Mouse (Mus musculus): ENCODE results near the gene Abca1. TPM values are rescaled to one million over a fixed set of nuclear protein-coding genes. Genes with fewer than 3 reads are reported as not detected.
A peak's percentile ranks its signal among the peaks of the same experiment; 100 is the strongest.

Gene Abca1
- polyA plus RNA-seq, 1 experiment from 2014 or later: 16.3 TPM

DNA sequence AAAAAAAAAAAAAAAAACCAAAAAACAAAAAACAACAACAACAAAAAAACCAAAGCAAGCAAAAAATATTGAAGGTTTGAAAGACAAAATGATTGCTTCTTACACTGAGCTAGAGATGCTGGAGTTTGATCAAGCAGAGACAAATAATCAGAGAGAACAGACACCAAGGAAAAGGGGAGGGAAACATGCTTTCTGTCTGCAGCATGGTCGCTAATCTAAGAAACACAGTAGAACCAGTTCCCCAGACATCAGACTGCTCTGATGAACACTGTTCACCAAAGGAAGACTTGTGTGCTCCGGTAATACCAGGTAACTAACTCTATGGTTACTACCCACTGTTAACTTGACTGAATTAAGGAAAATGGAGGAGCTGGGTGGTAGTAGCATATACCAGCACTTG lies 22.6 kb downstream of the Abca1 start:
- 65% methylated on average over 2 of the region's 2 CpGs for WGBS
- no peaks in the 10 kb centered on the region for H3K9me3 ChIP-seq (ENCODE audit: control insufficient read depth, low read length)
- H3K36me3 ChIP-seq (ENCODE audit: control insufficient read depth, insufficient read depth, low read length): no peaks in the 10 kb centered on the region
- no peak overlapping the region for H3K4me2 ChIP-seq
- DNase-seq (ENCODE audit: low spot score): no peak
- 0 out of 2 replicates have a peak, but pooled peaks have one; percentile 42 for ATAC-seq (replicated peaks; ENCODE audit: low FRiP score)
- no peak overlapping the region for H3K4me3 ChIP-seq (ENCODE audit: low read depth, low read length)
- no peak overlapping the region for H3K9ac ChIP-seq (ENCODE audit: low read depth, low read length)
- no peak overlapping the region for H3K27ac ChIP-seq (ENCODE audit: low read depth, low read length)
- H3K4me1 ChIP-seq (replicated peaks; ENCODE audit: control insufficient read depth, insufficient read depth, low read length): peaks cover 15% of the 10 kb centered on the region
- H3K27me3 ChIP-seq (replicated peaks; ENCODE audit: control insufficient read depth, insufficient read depth, low read length): 0 out of 2 replicates have a peak, but pooled peaks cover 2% of the 10 kb centered on the region

DNA sequence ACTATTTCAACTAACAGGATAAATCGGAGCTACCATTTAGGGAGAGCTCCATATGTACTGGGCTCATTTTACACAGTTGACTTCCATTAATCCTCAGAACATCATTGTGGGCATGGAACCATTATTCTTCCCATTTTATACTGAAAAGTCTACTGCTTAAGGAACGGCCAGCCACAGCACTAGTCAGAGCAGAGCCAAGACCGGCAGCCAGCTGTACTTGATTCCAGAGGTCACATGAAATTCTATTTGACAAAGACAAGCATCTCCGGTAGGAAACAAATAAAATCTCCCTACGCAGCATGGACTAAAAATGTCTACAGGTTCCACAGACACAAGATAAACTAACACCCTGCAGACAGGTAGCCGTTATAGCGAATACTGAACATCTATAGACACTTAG lies 24.9 kb downstream of the Abca1 start:
- Histone ChIP-seq H3K4me2 (peak overlapping the region; percentile 29), H3K4me1 (replicated peaks; ENCODE audit: control insufficient read depth, insufficient read depth, low read length) (peaks cover 23% of the 10 kb centered on the region), H3K4me3 (ENCODE audit: low read depth, low read length) (no peak overlapping the region), H3K36me3 (ENCODE audit: control insufficient read depth, insufficient read depth, low read length) (0 out of 2 replicates have a peak, but pooled peaks cover 2% of the 10 kb centered on the region), H3K27ac (ENCODE audit: low read depth, low read length) (no peak overlapping the region), H3K9me3 (ENCODE audit: control insufficient read depth, low read length) (no peaks in the 10 kb centered on the region), H3K27me3 (replicated peaks; ENCODE audit: control insufficient read depth, insufficient read depth, low read length) (no peaks in the 10 kb centered on the region), H3K9ac (ENCODE audit: low read depth, low read length) (no peak overlapping the region)
- DNase-seq (ENCODE audit: low spot score) (no peak), ATAC-seq (replicated peaks; ENCODE audit: low FRiP score) (no peak)
- WGBS: 71% methylated on average over 7 of the region's 7 CpGs

DNA sequence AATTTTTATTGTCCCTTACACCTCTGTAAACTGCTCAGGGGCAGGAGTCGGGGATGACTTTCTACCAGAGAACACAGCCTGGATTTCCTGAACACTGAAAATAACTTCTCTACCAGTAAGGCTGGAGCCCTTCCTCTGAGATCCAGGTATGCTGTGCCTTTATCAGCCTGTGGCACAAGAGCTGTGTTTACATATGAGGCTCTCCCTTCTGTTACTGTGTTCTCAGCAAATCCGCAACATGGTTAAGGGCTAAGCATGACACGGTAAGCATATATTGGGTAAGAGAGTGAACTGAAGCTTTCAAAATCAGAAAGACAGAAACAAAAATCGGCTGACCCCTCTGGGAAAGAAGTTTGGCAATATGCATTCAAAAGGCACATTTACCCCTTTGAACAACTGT lies 25.7 kb downstream of the Abca1 start:
- Histone ChIP-seq H3K27me3 (replicated peaks; ENCODE audit: control insufficient read depth, insufficient read depth, low read length) (no peaks in the 10 kb centered on the region), H3K27ac (ENCODE audit: low read depth, low read length) (no peak overlapping the region), H3K9ac (ENCODE audit: low read depth, low read length) (no peak overlapping the region), H3K36me3 (ENCODE audit: control insufficient read depth, insufficient read depth, low read length) (0 out of 2 replicates have a peak, but pooled peaks cover 4% of the 10 kb centered on the region), H3K4me3 (ENCODE audit: low read depth, low read length) (no peak overlapping the region), H3K4me1 (replicated peaks; ENCODE audit: control insufficient read depth, insufficient read depth, low read length) (peaks cover 21% of the 10 kb centered on the region), H3K9me3 (ENCODE audit: control insufficient read depth, low read length) (no peaks in the 10 kb centered on the region), H3K4me2 (no peak overlapping the region)
- DNase-seq (ENCODE audit: low spot score) (no peak), ATAC-seq (replicated peaks; ENCODE audit: low FRiP score) (no peak)
- 73% methylated on average over 4 of the region's 4 CpGs for WGBS

DNA sequence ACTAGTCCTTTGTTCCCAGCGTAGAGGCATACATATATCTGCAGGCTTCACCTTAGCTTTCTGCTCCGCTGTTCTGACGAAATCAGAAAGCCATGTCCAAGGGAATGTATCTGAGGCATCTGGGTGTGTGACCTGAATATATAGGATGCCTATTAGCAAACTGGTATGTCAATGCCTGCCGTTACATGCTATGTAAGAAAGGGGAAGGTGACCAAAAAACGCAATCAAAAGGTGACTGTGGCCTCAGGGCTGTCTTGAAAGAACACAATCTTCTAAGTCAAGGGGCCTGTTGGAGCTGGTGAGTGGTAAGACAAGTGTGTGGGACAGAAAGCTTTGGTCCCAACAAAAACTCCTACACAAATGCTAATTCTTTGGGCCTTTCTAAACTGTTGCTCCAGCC lies 28.2 kb downstream of the Abca1 start:
- Histone ChIP-seq H3K36me3 (ENCODE audit: control insufficient read depth, insufficient read depth, low read length) (peaks cover 8% of the 10 kb centered on the region; the same call in 1 of the 2 replicates), H3K27me3 (replicated peaks; ENCODE audit: control insufficient read depth, insufficient read depth, low read length) (no peaks in the 10 kb centered on the region), H3K4me1 (replicated peaks; ENCODE audit: control insufficient read depth, insufficient read depth, low read length) (peaks cover 8% of the 10 kb centered on the region), H3K9me3 (ENCODE audit: control insufficient read depth, low read length) (no peaks in the 10 kb centered on the region), H3K4me3 (ENCODE audit: low read depth, low read length) (no peak overlapping the region), H3K27ac (ENCODE audit: low read depth, low read length) (peak overlapping the region; percentile 39), H3K9ac (ENCODE audit: low read depth, low read length) (no peak overlapping the region), H3K4me2 (no peak overlapping the region)
- ATAC-seq (replicated peaks; ENCODE audit: low FRiP score): no peak; the same call in 1 of the 2 replicates
- DNase-seq (ENCODE audit: low spot score): no peak
- 71% methylated on average over 5 of the region's 5 CpGs for WGBS

DNA sequence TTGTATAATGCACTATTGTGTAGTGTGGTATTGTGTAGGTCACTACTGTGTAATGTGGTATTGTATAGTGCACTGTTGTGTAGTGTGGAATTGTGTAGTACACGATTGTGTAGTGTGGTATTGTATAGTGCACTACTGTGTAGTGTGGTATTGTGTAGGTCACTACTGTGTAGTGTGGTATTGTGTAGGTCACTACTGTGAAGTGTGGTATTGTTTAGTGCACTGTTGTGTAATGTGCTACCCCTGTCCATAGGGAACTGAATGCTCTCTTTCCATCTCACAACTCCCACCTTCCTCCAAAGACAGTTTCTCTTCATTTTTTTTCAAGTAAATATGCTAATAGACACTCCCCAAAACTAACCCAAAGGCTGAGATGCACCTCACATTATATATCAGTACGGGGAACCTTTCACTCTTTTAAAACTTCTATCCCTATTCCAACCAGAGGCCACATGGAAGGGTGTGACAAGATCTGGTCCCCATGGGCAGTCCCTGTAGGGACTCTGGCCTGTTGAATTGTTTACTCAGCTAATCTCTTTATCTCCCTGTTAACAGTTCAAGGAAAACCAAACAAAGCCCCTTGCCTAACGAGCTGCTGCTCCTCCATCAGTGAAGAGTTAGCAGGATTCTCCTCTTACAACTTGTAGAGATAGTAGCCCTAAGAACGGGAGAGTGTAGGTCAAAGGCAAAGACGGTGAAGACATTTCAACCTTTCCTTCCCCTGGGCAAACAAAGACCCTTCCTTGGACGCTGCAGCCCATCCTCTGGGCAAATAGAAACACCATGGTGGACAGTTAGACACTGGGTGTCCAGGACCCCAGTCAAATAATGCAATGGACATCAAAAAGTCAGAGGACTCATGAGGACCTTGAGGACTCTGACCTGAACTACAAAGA lies 28.8 kb downstream of the Abca1 start:
- H3K36me3 ChIP-seq (ENCODE audit: control insufficient read depth, insufficient read depth, low read length): peaks cover 10% of the 10 kb centered on the region; the same call in 1 of the 2 replicates
- H3K27ac ChIP-seq (ENCODE audit: low read depth, low read length): peak overlapping the region; percentile 22; the same call in 1 of the 2 replicates
- H3K4me3 ChIP-seq (ENCODE audit: low read depth, low read length): no peak overlapping the region
- H3K9me3 ChIP-seq (ENCODE audit: control insufficient read depth, low read length): no peaks in the 10 kb centered on the region
- peaks cover 8% of the 10 kb centered on the region for H3K4me1 ChIP-seq (replicated peaks; ENCODE audit: control insufficient read depth, insufficient read depth, low read length)
- no peak overlapping the region for H3K9ac ChIP-seq (ENCODE audit: low read depth, low read length)
- H3K27me3 ChIP-seq (replicated peaks; ENCODE audit: control insufficient read depth, insufficient read depth, low read length): no peaks in the 10 kb centered on the region
- 49% methylated on average over 6 of the region's 6 CpGs for WGBS
- DNase-seq (ENCODE audit: low spot score) (no peak), ATAC-seq (replicated peaks; ENCODE audit: low FRiP score) (peak; percentile 72)
- H3K4me2 ChIP-seq: peak overlapping the region; percentile 28

DNA sequence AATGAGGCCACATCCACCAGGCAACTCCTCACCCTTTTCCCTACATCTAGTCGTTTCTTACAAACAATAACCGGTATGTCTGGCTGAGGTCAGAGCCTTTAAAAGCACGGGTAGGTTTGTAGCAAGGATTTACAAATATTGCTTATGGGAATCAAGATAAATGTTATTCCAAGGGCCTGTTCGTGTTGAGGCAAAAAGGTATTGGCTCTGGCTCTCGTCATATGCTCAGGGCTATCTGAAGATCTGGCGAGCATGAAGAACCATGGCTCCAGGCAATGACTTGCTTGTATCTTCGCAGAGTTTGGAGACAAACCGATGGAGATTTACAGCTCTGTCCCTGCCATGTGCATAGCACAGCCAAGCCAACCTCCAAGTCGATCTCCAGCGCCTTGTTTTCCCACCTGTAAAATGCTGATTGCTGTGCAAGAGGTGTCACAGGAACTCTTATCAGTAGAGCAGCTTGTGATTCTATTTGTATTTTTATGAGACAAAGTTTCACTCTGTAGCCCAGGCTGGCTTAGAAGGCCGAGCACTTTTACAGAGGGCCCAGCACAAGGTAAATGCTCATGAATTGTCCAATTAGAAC lies 29.9 kb downstream of the Abca1 start:
- H3K27ac ChIP-seq (ENCODE audit: low read depth, low read length): no peak overlapping the region
- peaks cover 8% of the 10 kb centered on the region for H3K4me1 ChIP-seq (replicated peaks; ENCODE audit: control insufficient read depth, insufficient read depth, low read length)
- no peak overlapping the region for H3K4me3 ChIP-seq (ENCODE audit: low read depth, low read length)
- 70% methylated on average over 11 of the region's 11 CpGs for WGBS
- DNase-seq (ENCODE audit: low spot score): no peak
- H3K4me2 ChIP-seq: no peak overlapping the region
- H3K9ac ChIP-seq (ENCODE audit: low read depth, low read length): no peak overlapping the region
- H3K36me3 ChIP-seq (ENCODE audit: control insufficient read depth, insufficient read depth, low read length): peaks cover 10% of the 10 kb centered on the region; the same call in 1 of the 2 replicates
- no peaks in the 10 kb centered on the region for H3K9me3 ChIP-seq (ENCODE audit: control insufficient read depth, low read length)
- ATAC-seq (replicated peaks; ENCODE audit: low FRiP score): no peak; the same call in 1 of the 2 replicates
- H3K27me3 ChIP-seq (replicated peaks; ENCODE audit: control insufficient read depth, insufficient read depth, low read length): no peaks in the 10 kb centered on the region

DNA sequence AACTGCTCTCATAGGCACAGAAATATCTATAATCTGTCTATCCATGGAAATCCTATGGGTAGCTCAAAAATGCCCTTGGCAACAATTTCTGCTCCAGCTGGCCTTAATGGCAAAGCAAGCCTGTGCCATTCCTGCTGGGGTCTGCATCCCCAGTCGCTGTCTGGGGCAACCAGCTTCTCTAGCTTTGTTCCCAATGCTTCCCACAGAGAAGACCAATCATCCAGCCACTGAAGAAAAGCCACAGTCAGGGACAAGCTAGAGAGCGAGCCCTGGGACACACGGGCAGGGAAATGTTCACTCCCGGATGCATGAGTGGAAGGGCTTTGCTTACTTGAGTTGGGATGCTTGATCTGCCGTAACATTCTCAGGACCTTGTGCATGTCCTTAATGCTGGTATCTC lies 32.4 kb downstream of the Abca1 start:
- 89% methylated on average over 5 of the region's 5 CpGs for WGBS
- ATAC-seq (replicated peaks; ENCODE audit: low FRiP score): no peak

DNA sequence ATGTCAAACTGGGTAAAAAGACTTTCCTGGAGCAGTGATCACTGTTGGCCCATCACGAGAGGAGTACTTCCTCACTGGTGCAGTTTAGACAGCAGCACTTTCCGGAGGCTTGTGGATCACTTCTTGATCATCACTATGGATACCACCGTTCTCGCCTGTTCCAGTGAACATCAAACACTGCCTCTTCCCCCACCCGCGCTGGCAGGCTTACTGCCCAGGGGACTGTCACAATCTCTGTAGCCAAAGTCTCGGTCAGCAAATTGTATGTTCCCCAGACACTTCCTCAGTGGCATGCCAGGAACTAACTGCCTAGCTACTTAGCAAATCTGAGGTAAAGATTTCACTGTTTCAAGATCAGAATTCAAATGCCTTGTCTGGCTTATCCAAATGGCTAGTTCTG lies 32.9 kb downstream of the Abca1 start:
- H3K4me1 ChIP-seq (replicated peaks; ENCODE audit: control insufficient read depth, insufficient read depth, low read length): peaks cover 12% of the 10 kb centered on the region
- 92% methylated on average over 7 of the region's 7 CpGs for WGBS
- peaks cover 10% of the 10 kb centered on the region; the same call in 1 of the 2 replicates for H3K36me3 ChIP-seq (ENCODE audit: control insufficient read depth, insufficient read depth, low read length)
- H3K27me3 ChIP-seq (replicated peaks; ENCODE audit: control insufficient read depth, insufficient read depth, low read length): no peaks in the 10 kb centered on the region
- H3K4me2 ChIP-seq: no peak overlapping the region
- H3K9ac ChIP-seq (ENCODE audit: low read depth, low read length): no peak overlapping the region
- H3K9me3 ChIP-seq (ENCODE audit: control insufficient read depth, low read length): no peaks in the 10 kb centered on the region
- H3K4me3 ChIP-seq (ENCODE audit: low read depth, low read length): no peak overlapping the region
- DNase-seq (ENCODE audit: low spot score) (no peak), ATAC-seq (replicated peaks; ENCODE audit: low FRiP score) (no peak)
- no peak overlapping the region for H3K27ac ChIP-seq (ENCODE audit: low read depth, low read length)

More for the DNA sequence above, 32.4 kb downstream of the Abca1 start:
- H3K9ac ChIP-seq (ENCODE audit: low read depth, low read length): no peak overlapping the region
- DNase-seq (ENCODE audit: low spot score): no peak
- H3K36me3 ChIP-seq (ENCODE audit: control insufficient read depth, insufficient read depth, low read length): peaks cover 10% of the 10 kb centered on the region; the same call in 1 of the 2 replicates
- H3K27me3 ChIP-seq (replicated peaks; ENCODE audit: control insufficient read depth, insufficient read depth, low read length): no peaks in the 10 kb centered on the region
- no peak overlapping the region for H3K4me2 ChIP-seq
- peaks cover 8% of the 10 kb centered on the region for H3K4me1 ChIP-seq (replicated peaks; ENCODE audit: control insufficient read depth, insufficient read depth, low read length)
- no peak overlapping the region for H3K4me3 ChIP-seq (ENCODE audit: low read depth, low read length)
- no peaks in the 10 kb centered on the region for H3K9me3 ChIP-seq (ENCODE audit: control insufficient read depth, low read length)
- no peak overlapping the region for H3K27ac ChIP-seq (ENCODE audit: low read depth, low read length)

All from liver, embryonic 11.5 days (tissue).